Mouse (Mus musculus): ENCODE measurements around the gene Flad1. TPM values are rescaled to one million over a fixed set of nuclear protein-coding genes. Genes with fewer than 3 reads are reported as not detected.
A peak's percentile ranks its signal among the peaks of the same experiment; 100 is the strongest.

The Flad1 gene
- polyA plus RNA-seq, 1 experiment = 17.6 TPM

DNA sequence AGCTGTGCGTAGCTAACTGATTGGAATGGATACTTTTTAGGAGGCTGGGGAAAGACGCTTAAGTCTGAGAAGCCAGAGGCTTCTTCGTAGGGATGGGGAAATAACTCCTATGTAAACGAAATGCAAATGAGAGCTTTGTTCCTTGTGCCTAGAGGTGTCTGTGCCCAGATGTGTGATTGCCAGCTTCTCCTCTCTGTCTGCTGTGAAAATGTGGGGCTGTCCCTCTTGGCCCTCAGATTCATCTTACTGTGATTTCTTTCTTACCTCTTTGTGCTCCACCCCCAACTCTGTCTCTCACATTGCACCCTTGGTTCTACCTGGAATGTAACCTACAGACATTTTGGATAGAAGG, 15.0 kb downstream of the Flad1 start:
- H3K27ac ChIP-seq (ENCODE audit: control insufficient read depth, insufficient read depth, low read depth, low read length, poor library complexity) = no peak overlapping the region
- no peaks in the 10 kb centered on the region for H3K4me1 ChIP-seq (ENCODE audit: control insufficient read depth, insufficient read depth, low read length)
- TF ChIP-seq POLR2A (IDR thresholded peaks at IDR 0.05; ENCODE audit: borderline replicate concordance, control insufficient read depth, low read depth, low read length) (no peak), CTCF (IDR thresholded peaks at IDR 0.05; ENCODE audit: control insufficient read depth, insufficient read depth, low read length) (no peak)
- under 1% methylated on average over 4 of the region's 4 CpGs for WGBS
- H3K4me3 ChIP-seq (replicated peaks; ENCODE audit: control insufficient read depth, low read depth, low read length) = no peak overlapping the region

DNA sequence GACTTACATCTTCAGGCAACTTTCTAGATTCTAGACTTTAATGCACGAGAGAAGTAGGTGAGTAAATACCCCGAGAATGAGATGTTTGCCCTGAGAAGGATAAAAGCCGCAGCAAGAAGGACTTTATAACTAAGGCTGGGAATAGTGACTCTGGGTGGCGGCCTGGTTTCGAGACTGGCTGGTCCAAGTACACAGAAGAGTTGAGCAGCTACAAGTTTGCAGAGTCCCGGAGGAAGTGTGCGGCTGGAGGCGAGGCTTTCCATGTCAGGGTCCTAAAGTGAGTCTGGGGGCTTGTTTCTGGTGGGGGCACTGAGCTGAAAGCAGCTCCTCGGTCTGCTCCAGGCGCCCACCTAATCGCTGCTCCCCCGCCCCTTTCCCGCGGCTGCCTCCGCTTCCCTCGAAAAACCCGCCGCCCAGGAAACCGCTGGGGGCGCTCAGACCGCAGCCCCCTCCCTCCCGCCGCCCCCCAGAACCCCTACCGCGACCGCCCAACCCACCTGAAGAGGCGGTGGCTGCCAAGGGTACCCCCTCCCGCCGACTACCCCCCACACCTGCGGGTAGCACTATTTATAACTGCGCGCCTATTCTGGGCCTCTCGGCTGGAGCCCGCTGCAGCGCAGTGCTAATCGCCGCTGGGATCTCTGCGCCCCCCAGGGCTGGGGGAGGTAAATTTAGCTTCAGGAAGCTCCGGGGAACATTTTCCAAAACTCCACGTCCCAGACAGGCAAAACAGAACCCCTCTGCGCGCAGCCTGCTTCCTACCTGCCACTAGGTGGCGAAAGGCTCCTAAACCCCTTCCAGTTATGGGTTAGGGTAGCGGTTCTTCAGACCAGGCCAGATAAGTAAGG, 15.6 kb downstream of the Flad1 start:
- TF ChIP-seq POLR2A (IDR thresholded peaks at IDR 0.05; ENCODE audit: borderline replicate concordance, control insufficient read depth, low read depth, low read length) = no peak
- peak; percentile 87 for TF ChIP-seq CTCF (IDR thresholded peaks at IDR 0.05; ENCODE audit: control insufficient read depth, insufficient read depth, low read length)
- under 1% methylated on average over 43 of the region's 44 CpGs for WGBS
- H3K4me3 ChIP-seq (replicated peaks; ENCODE audit: control insufficient read depth, low read depth, low read length) = peak overlapping the region; percentile 54
- no peaks in the 10 kb centered on the region; the same call in 1 of the 2 replicates for H3K4me1 ChIP-seq (ENCODE audit: control insufficient read depth, insufficient read depth, low read length)
- H3K27ac ChIP-seq (ENCODE audit: control insufficient read depth, insufficient read depth, low read depth, low read length, poor library complexity) = no peak overlapping the region

DNA sequence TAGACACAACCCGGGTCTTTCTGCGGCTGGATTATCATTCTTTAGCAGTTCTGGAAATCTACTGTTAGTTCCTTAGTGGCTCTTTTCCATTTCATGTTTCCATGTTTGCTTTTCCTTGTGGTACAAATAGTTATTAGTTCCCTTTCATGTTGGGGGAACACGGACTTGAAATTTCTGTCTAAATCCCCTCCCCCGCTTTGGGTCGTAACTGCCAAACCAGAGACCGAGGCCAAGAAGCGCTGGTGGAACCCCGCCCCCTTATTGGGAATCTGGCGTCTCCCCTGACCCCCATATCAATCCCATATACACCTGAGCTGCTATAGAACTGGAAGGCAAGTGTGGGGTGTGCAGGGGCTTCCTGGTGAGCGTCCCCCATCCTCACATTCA, 16.3 kb downstream of the Flad1 start:
- H3K4me3 ChIP-seq (replicated peaks; ENCODE audit: control insufficient read depth, low read depth, low read length) = peak overlapping the region; percentile 42
- WGBS = 4% methylated on average over 10 of the region's 10 CpGs
- TF ChIP-seq CTCF (IDR thresholded peaks at IDR 0.05; ENCODE audit: control insufficient read depth, insufficient read depth, low read length) (no peak), POLR2A (IDR thresholded peaks at IDR 0.05; ENCODE audit: borderline replicate concordance, control insufficient read depth, low read depth, low read length) (no peak)
- H3K4me1 ChIP-seq (ENCODE audit: control insufficient read depth, insufficient read depth, low read length) = no peaks in the 10 kb centered on the region; the same call in 1 of the 2 replicates
- H3K27ac ChIP-seq (ENCODE audit: control insufficient read depth, insufficient read depth, low read depth, low read length, poor library complexity) = no peak overlapping the region

DNA sequence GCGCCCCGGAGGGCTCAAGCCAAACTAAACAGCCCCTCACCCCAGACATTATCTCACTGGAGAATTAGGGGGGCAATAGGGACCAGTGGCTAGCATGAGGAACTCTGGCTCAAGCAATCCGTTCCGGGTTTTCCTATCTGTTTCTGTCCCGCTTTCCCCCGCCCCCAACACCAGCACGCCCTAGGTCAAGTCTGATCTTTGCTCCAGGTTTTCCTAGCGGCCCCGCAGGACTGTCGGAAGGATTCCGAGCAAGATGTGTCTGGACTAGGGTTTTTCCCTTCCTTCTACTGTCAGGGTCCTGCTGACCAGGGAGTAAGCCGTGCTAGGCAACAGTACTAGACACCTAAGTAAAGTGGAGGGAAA, 16.8 kb downstream of the Flad1 start:
- TF ChIP-seq CTCF (IDR thresholded peaks at IDR 0.05; ENCODE audit: control insufficient read depth, insufficient read depth, low read length) = no peak
- TF ChIP-seq POLR2A (IDR thresholded peaks at IDR 0.05; ENCODE audit: borderline replicate concordance, control insufficient read depth, low read depth, low read length) = no peak
- no peaks in the 10 kb centered on the region; the same call in 1 of the 2 replicates for H3K4me1 ChIP-seq (ENCODE audit: control insufficient read depth, insufficient read depth, low read length)
- H3K27ac ChIP-seq (ENCODE audit: control insufficient read depth, insufficient read depth, low read depth, low read length, poor library complexity) = peak overlapping the region; percentile 87
- 2% methylated on average over 12 of the region's 12 CpGs for WGBS
- peak overlapping the region; percentile 42 for H3K4me3 ChIP-seq (replicated peaks; ENCODE audit: control insufficient read depth, low read depth, low read length)

DNA sequence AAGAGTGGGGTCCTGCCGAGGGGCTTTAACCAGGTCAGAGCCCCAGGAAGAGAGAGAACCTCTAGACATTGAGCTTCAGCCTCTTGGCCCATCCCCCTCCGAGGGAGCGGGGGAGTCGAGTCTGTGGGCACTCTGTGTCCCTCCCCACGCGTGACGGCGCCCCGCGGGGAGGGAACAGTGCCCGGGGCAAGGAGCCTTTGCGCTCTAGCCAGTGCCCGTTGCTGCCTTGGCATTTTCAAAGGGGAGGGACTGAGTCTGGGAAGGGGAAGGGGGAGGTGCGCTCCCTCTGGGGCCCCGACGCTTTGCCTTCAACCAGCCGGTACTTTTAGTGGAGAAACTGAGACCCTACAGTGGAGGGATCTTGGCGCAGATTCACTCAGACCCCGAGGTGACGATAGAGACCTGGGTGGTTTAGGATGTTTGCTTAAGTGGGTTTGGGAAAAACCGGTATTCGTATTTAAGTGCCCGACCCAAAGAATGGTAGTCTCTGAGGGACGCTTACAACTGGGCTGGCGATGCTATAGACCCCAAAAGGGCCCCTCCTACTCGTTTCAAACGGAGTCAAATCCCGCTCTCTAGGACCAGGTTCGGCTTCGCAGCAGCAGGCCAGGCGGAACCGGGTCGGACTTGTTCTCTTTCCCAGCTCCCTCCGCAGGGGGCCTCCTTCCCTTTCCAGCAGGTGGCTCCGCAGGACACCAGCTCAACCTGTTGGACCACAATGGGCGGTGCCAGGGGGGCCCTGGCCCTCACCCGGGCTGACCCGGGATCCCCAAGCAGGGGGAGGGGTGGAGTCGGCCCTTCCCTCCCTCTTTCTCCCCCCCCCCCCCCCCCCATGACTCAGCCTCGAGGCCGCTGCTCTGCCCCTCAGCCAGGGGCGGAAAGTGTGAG, 17.4 kb downstream of the Flad1 start, which contains the start of gene Zbtb7b:
Gene Zbtb7b, minus strand, starts transcription at position 771 of the 888 bp plus-strand sequence.
- Histone ChIP-seq H3K4me1 (ENCODE audit: control insufficient read depth, insufficient read depth, low read length) (no peaks in the 10 kb centered on the region; the same call in 1 of the 2 replicates), H3K27ac (ENCODE audit: control insufficient read depth, insufficient read depth, low read depth, low read length, poor library complexity) (peak within 1 kb of the TSS; percentile 87), H3K4me3 (replicated peaks; ENCODE audit: control insufficient read depth, low read depth, low read length) (peak within 1 kb of the TSS; percentile 75)
- WGBS = under 1% methylated on average over 42 of the region's 42 CpGs
- TF ChIP-seq POLR2A (IDR thresholded peaks at IDR 0.05; ENCODE audit: borderline replicate concordance, control insufficient read depth, low read depth, low read length) (peak; percentile 58; the same call in 1 of the 2 replicates), CTCF (IDR thresholded peaks at IDR 0.05; ENCODE audit: control insufficient read depth, insufficient read depth, low read length) (peak; percentile 16; the same call in 1 of the 2 replicates)

DNA sequence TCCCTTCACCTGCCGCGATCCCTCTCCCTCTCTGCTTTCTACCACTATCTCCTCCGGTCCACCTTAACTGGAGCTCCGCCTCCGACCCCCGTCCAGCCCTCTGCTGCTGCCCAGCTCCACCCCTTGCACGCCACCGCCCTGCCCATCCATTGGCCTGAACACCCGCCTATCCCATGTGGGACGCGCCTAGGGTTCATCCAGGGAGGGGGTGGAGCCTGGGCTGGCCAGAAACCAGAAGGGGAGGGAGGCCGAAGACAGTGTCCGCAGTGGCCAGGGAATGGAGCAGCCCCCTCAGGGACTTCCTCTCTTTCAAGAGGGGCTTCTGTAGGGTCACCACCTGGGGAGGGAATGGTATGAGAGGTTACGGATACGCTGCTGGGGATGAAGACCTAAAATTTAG, 18.1 kb downstream of the Flad1 start:
- WGBS = under 1% methylated on average over 15 of the region's 15 CpGs
- TF ChIP-seq CTCF (IDR thresholded peaks at IDR 0.05; ENCODE audit: control insufficient read depth, insufficient read depth, low read length) (no peak), POLR2A (IDR thresholded peaks at IDR 0.05; ENCODE audit: borderline replicate concordance, control insufficient read depth, low read depth, low read length) (peak; percentile 67)
- H3K4me1 ChIP-seq (ENCODE audit: control insufficient read depth, insufficient read depth, low read length) = no peaks in the 10 kb centered on the region; the same call in 1 of the 2 replicates
- peak overlapping the region; percentile 75 for H3K4me3 ChIP-seq (replicated peaks; ENCODE audit: control insufficient read depth, low read depth, low read length)
- H3K27ac ChIP-seq (ENCODE audit: control insufficient read depth, insufficient read depth, low read depth, low read length, poor library complexity) = peak overlapping the region; percentile 87

DNA sequence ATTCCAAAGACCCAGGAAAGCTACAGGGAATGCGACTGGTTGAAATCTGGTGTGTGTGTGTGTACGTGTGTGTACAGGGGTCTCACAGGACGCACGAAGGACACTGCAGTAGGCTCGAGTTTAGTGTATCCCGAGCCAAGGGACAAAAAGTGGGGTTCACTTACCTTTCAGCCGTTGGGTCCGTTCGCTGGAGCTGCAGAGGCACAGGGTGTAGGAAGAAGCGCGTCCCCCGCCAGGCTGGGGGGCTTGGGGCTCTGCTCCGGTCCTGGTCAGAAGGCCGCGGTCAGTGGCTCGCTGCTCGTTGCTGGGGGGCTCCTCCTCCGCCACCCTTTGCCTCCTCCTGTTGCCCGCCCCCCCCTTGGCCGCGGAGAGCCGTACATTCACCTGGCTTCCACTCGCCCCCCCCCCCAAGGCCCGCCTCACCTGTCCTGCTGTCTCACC, 18.8 kb downstream of the Flad1 start:
- TF ChIP-seq POLR2A (IDR thresholded peaks at IDR 0.05; ENCODE audit: borderline replicate concordance, control insufficient read depth, low read depth, low read length) = no peak
- no peak for TF ChIP-seq CTCF (IDR thresholded peaks at IDR 0.05; ENCODE audit: control insufficient read depth, insufficient read depth, low read length)
- WGBS = 1% methylated on average over 19 of the region's 24 CpGs
- H3K4me1 ChIP-seq (ENCODE audit: control insufficient read depth, insufficient read depth, low read length) = no peaks in the 10 kb centered on the region; the same call in 1 of the 2 replicates
- H3K27ac ChIP-seq (ENCODE audit: control insufficient read depth, insufficient read depth, low read depth, low read length, poor library complexity) = peak overlapping the region; percentile 71
- H3K4me3 ChIP-seq (replicated peaks; ENCODE audit: control insufficient read depth, low read depth, low read length) = peak overlapping the region; percentile 70
